Mouse (Mus musculus) brain, embryonic 14.5 days (tissue): ENCODE data around the gene Smim24.

ENCODE experiments used
- CTCF ChIP-seq: fragments of 200-500 bp; IDR thresholded peaks from 2 replicates; pipeline ENCODE4 v1.5.1; 2012; ENCODE audit warnings: inconsistent platforms, mild to moderate bottlenecking, moderate library complexity, borderline replicate concordance; ENCODE audit not compliant: insufficient read depth, insufficient read length; ENCODE audit errors: extremely low read depth
- POLR2A ChIP-seq: fragments of 200-500 bp; IDR thresholded peaks from 2 replicates; pipeline ENCODE4 v1.6.1; 2012; ENCODE audit warnings: mild to moderate bottlenecking, inconsistent platforms, borderline replicate concordance; ENCODE audit not compliant: poor library complexity, insufficient read depth, insufficient read length, severe bottlenecking; ENCODE audit errors: extremely low read depth

DNA sequence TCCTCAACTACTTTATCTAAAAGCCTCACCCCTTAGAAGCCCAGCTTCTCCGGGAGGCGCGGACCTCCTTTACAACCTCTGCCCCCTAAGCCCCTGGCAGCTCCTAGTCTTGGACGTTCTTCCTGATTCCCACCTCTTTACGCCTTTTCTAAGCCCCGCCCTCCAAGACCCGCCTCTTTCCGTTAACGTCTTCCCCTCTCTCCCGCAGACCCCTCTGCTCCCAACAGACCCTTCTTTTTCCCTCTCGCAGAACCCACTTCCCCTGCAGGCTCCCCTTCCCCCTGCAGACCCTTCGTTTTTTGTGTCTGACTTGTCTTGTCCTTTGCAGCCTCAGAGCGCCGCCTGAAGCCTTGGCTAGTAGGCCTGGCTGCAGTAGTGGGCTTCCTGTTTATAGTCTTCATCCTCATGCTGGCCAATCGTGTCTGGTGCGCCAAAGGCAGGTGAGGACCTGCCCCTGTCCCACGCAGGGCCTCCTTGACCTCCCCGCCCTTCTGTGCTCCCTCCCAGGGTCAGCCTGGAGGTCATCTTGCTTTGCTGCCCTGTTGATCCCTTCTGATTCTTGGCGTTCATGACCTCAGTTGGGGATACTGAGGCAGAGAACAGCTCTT is 709 bp downstream of the Smim24 start:
- TF ChIP-seq CTCF (no peak), POLR2A (no peak)
